Mouse (Mus musculus) kidney, adult 10 weeks (tissue): ENCODE measurements around the gene Gyg. TPM values are rescaled to one million over a fixed set of nuclear protein-coding genes. Genes with fewer than 3 reads are reported as not detected.

ENCODE experiments used
- polyA plus RNA-seq: library from polyadenylated mRNA; stranded (reverse); fragments of 350-450 nt; fragmentation: Illumina TruSeq; extraction: RNeasy Lipid Tissue Mini Kit (QIAGEN cat#74804); gene quantifications from one replicate; pipeline ENCODE4 v1.2.3, GENCODE M21; 2014; ENCODE audit warnings: low read depth, low replicate concordance

Gene Gyg
- 80.1 TPM for polyA plus RNA-seq

DNA sequence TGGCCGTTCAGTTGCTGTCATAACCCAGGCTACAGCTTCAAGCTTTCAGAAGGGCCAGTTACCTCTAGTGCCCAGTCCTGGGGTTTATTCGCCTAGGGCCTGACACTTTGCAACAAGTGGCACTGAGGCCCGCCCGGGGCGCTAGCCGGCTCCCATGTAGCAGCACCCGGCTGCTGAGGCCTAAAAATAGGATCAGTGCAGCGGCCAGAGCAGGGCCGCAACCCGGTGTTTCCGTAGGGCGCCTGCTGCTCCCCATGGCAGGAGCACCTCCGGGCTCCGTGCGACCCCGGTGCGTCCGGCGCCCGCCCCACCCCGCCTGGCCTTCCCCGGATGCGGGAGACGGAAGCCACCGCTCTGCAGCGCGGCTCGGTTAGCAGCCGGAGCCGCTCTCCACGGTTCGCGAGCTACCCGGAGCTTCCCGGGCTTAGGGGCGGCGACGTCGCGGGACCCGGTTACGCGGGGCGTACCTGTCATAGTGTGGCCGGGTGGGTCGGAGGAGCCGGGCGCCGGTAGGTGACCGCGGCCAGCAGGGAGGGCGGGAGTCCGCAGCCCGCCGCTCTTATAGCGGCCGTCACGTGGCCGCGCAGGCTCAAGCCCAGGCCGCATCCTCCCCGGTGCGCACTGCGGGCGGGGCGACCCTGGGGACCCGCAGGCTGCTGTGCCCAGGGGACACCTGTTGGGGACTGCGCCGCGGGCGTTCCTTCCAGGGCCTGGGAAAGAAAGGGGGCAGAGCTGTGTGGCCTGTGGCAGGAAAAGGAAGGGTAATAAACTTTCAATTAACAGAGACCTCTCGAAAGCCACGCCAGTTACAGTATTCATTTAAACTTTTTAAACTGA, at the start of gene Gyg:
Gene Gyg, minus strand, starts transcription at position 787 of the 837 bp plus-strand sequence.

Other genes with a start within 250 kb of the Gyg start
- 280 TPM for gene Cp, start 198.3 kb downstream of the Gyg start, polyA plus RNA-seq
- 52.9 TPM for gene Hps3, start 120.0 kb downstream of the Gyg start, polyA plus RNA-seq
- 55.3 TPM for gene Hltf, start 97.5 kb downstream of the Gyg start, polyA plus RNA-seq
- gene Cpa3, start 86.9 kb upstream of the Gyg start, polyA plus RNA-seq: 0.53 TPM
- gene Cpb1, start 120.4 kb upstream of the Gyg start, polyA plus RNA-seq: 0.32 TPM
- gene Agtr1b, start 211.9 kb upstream of the Gyg start, polyA plus RNA-seq: not detected